Mouse (Mus musculus) neural tube, embryonic 11.5 days (tissue): ENCODE results near the gene Dnajc4. TPM values are rescaled to one million over a fixed set of nuclear protein-coding genes. Genes with fewer than 3 reads are reported as not detected.

ENCODE experiments used
- ATAC-seq: fragments of 200-750 bp; cut with Nextera tagmentation; 2 replicates; pipeline ENCODE4 v1.8.0; 2017; ENCODE audit warnings: moderate number of reproducible peaks, mild to moderate bottlenecking, moderate TSS enrichment, moderate library complexity; ENCODE audit not compliant: insufficient read depth, low FRiP score, low TSS enrichment
- DNase-seq: peaks from one replicate; pipeline ENCODE4 v3.0.0-alpha.2; 2015; ENCODE audit warnings: low spot score
- H3K27ac ChIP-seq: fragments of 300-500 bp; sonication (generic); 2 replicates; pipeline ENCODE4 v1.5.1; 2014; ENCODE audit warnings: low read depth, mild to moderate bottlenecking, low read length
- H3K27me3 ChIP-seq: fragments of 300-500 bp; sonication (generic); 2 replicates; pipeline ENCODE4 v1.6.1; 2014; ENCODE audit warnings: mild to moderate bottlenecking, low read length, mixed read lengths; ENCODE audit not compliant: control insufficient read depth, insufficient read depth
- H3K36me3 ChIP-seq: fragments of 300-500 bp; sonication (generic); 2 replicates; pipeline ENCODE4 v1.6.1; 2014; ENCODE audit warnings: mild to moderate bottlenecking, low read length, moderate library complexity, mixed read lengths; ENCODE audit not compliant: control insufficient read depth, insufficient read depth
- H3K4me1 ChIP-seq: fragments of 300-500 bp; sonication (generic); 2 replicates; pipeline ENCODE4 v1.6.1; 2014; ENCODE audit warnings: low read length, mixed read lengths; ENCODE audit not compliant: control insufficient read depth, insufficient read depth
- H3K4me2 ChIP-seq: fragments of 300-500 bp; sonication (generic); 2 replicates; pipeline ENCODE4 v1.6.1; 2014; ENCODE audit warnings: low read depth, mild to moderate bottlenecking, moderate library complexity
- H3K4me3 ChIP-seq: fragments of 300-500 bp; sonication (generic); 2 replicates; pipeline ENCODE4 v1.5.1; 2014; ENCODE audit warnings: low read depth, low read length
- H3K9ac ChIP-seq: fragments of 300-500 bp; sonication (generic); 2 replicates; pipeline ENCODE4 v1.6.1; 2014; ENCODE audit warnings: mild to moderate bottlenecking, low read length
- H3K9me3 ChIP-seq: fragments of 300-500 bp; sonication (generic); 2 replicates; pipeline ENCODE4 v1.6.1; 2016; ENCODE audit warnings: low read length; ENCODE audit not compliant: control insufficient read depth
- WGBS: fragments of 180-500 bp; shearing (Covaris S2); extraction: QIAGEN DNeasy Blood & Tissue Kit; methylation state at CpG from one replicate; pipeline ENCODE4 v1.1.7; 2014; 5-methylcytosine and 5-hydroxymethylcytosine counted together
- polyA plus RNA-seq: library from polyadenylated mRNA; unstranded; fragments of >200 nt; fragmentation: Nextera tagmentation; extraction: Ambion mirVana; gene quantifications from 2 replicates; pipeline ENCODE4 v1.2.1, GENCODE M21; 2014

Dnajc4 gene
- 16.2 and 17.3 TPM in 2 replicates for polyA plus RNA-seq

DNA sequence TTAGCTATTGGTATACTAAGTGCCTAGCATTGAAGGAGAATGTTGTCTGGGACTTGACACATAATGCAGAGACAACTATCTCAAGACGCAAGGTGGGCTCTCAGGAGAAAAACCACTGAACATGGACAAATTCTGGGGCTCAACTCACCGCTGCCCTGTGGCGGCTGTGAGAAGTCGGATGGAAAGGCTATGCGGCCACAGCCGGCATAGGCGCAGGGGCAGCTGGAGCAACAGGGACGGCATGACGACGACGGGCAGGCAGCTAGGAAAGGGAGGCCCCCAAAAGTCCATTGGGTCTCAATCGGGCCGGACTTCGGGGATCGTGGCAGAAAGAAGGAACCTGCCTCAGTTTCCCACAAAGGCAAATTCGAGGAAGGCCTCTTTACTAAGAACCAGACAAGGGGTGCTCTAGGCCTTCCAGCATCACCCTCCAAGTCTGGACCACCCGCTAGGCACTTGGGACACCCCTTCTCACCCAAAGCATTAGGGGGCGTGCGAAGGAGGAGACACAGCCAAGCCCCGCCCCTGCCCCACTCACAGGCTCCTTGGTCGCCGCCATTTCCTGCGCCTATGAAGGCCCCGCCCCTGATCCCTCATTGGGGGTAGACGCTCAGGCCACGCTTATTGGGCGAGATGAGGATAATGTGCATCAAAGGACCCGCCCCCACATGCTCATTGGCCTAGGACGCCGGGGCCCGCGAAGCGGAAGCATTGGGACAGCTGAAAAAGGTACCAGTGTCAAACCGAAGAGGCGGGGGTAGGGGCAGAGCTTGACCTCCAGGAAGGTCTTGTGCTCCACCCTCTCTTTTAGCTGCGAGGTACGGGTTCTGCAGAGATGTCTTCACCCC is at the start of gene Dnajc4:
TSS of gene Dnajc4 (minus strand) at position 562 of the 848 bp plus-strand sequence.
- WGBS, result 3% methylated on average over 37 of the region's 37 CpGs
- H3K36me3 ChIP-seq, result no peaks in the 10 kb centered on the region
- H3K9me3 ChIP-seq, result no peaks in the 10 kb centered on the region
- no peaks in the 10 kb centered on the region for H3K27me3 ChIP-seq
- peak within 1 kb of the TSS; percentile 71 for H3K4me2 ChIP-seq
- ATAC-seq, result peak; percentile 94
- peak within 1 kb of the TSS; percentile 46 for H3K4me3 ChIP-seq
- H3K4me1 ChIP-seq, result peaks cover 22% of the 10 kb centered on the region
- peak within 1 kb of the TSS; percentile 57 for H3K9ac ChIP-seq
- H3K27ac ChIP-seq, result peak within 1 kb of the TSS; percentile 42; the same call in 1 of the 2 replicates
- DNase-seq, result peak; percentile 97

GRCm38 (mm10) chr19:7041171-7041570 is 48.8 kb upstream of the Dnajc4 start:
- H3K27me3 ChIP-seq, result no peaks in the 10 kb centered on the region
- H3K4me1 ChIP-seq, result peaks cover 17% of the 10 kb centered on the region
- H3K9me3 ChIP-seq, result no peaks in the 10 kb centered on the region
- ATAC-seq (no peak), DNase-seq (no peak)
- H3K27ac ChIP-seq, result no peak overlapping the region
- no peak overlapping the region; the same call in 1 of the 2 replicates for H3K4me3 ChIP-seq
- H3K9ac ChIP-seq, result no peak overlapping the region; the same call in 1 of the 2 replicates
- no peak overlapping the region for H3K4me2 ChIP-seq
- peaks cover 2% of the 10 kb centered on the region; the same call in 1 of the 2 replicates for H3K36me3 ChIP-seq
- 98% methylated on average over 2 of the region's 2 CpGs for WGBS

DNA sequence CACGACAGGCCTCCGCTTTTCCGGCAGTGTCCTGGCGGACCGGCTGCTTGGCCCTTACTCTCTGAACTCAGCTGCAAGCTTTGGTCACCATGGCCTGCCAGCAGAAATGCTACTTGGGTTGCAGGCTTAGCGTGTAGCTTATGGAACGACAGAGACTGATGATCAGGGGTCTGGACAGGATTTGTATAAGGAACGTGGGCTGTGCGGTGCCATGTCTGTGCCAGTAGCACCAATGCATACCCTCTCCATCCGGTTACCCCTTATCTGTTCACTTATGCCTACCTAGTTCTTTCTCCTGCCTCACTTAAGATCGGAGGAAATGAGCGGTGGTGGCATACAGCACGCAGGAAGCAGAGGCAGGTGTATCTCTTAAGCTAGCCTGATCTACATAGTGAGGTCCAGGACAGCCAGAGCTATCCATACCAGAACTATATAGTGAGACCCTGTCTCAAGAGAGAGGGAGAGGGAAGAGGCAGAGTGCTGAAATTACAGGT is 48.3 kb upstream of the Dnajc4 start:
- Histone ChIP-seq H3K9me3 (no peaks in the 10 kb centered on the region), H3K36me3 (peaks cover 2% of the 10 kb centered on the region; the same call in 1 of the 2 replicates), H3K9ac (peak overlapping the region; percentile 80), H3K4me1 (peaks cover 17% of the 10 kb centered on the region), H3K27me3 (no peaks in the 10 kb centered on the region), H3K27ac (peak overlapping the region; percentile 89), H3K4me2 (peak overlapping the region; percentile 78), H3K4me3 (peak overlapping the region; percentile 47)
- DNase-seq (no peak), ATAC-seq (0 out of 2 replicates have a peak, but pooled peaks have one; percentile 1)
- WGBS, result 32% methylated on average over 13 of the region's 13 CpGs

DNA sequence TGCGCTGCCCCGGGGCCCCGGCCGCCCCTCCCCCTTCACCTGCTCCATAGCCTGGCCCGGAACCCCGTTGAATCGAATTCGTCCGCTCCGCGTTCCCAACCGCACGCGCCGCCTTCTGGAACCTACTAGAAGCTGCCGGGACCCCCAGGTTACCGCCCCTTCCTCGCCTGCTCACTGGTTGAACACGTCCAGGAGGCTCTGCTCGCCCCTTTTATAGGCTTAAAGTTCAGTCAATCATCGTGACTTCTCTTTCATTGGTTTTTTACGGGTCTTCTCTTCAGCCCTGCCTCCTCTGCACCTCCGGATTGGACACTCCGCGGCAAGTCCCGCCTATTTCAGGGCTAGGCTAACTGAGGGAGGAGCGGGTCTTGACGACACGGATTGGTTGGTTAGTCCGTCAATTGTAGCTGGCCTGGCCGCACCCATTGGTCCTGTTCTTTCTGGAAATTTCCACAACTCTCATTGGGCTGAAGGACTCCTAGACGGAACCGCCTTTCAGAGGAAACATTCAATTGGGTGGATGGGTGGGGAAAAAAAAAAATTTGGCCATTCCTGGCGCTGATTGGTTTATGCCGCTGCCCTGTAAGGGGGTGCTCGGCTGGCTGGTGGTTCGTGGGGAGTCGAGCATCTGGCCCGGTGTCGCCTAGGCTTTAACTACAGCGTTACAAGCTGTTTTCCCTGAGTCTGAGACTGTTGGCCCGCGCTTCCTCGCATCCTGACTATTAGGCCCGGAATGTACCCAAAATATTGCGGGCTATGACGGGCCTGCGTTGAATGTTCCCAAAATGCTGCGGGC is 47.7 kb upstream of the Dnajc4 start, which contains the start of gene Stip1:
TSS of gene Stip1 (minus strand) at position 127 of the 796 bp plus-strand sequence.
- peak within 1 kb of the TSS; percentile 91 for H3K4me2 ChIP-seq

GRCm38 (mm10) chr19:7039088-7039720 is 46.8 kb upstream of the Dnajc4 start:
- Histone ChIP-seq H3K4me1 (peaks cover 17% of the 10 kb centered on the region), H3K27ac (peak overlapping the region; percentile 87), H3K36me3 (peaks cover 6% of the 10 kb centered on the region), H3K9me3 (no peaks in the 10 kb centered on the region), H3K4me2 (peak overlapping the region; percentile 91), H3K4me3 (peak overlapping the region; percentile 89), H3K27me3 (no peaks in the 10 kb centered on the region), H3K9ac (peak overlapping the region; percentile 96)
- WGBS, result 2% methylated on average over 35 of the region's 35 CpGs
- DNase-seq, result peak; percentile 74
- ATAC-seq, result peak; percentile 13

More for the DNA sequence above, 47.7 kb upstream of the Dnajc4 start, which contains the start of gene Stip1:
- Histone ChIP-seq H3K4me1 (peaks cover 17% of the 10 kb centered on the region), H3K9me3 (no peaks in the 10 kb centered on the region), H3K27me3 (no peaks in the 10 kb centered on the region), H3K36me3 (peaks cover 6% of the 10 kb centered on the region), H3K4me3 (peak within 1 kb of the TSS; percentile 89), H3K27ac (peak within 1 kb of the TSS; percentile 89), H3K9ac (peak within 1 kb of the TSS; percentile 96)
- under 1% methylated on average over 49 of the region's 49 CpGs for WGBS
- peak; percentile 99 for ATAC-seq
- DNase-seq, result peak; percentile 98

GRCm38 (mm10) chr19:7034006-7034405 is 41.6 kb upstream of the Dnajc4 start:
- ATAC-seq (no peak), DNase-seq (no peak)
- no peak overlapping the region for H3K4me3 ChIP-seq
- H3K36me3 ChIP-seq, result peaks cover 34% of the 10 kb centered on the region
- peaks cover 10% of the 10 kb centered on the region for H3K4me1 ChIP-seq
- WGBS, result 91% methylated on average over 5 of the region's 5 CpGs
- H3K9me3 ChIP-seq, result no peaks in the 10 kb centered on the region
- H3K27ac ChIP-seq, result no peak overlapping the region
- no peak overlapping the region for H3K4me2 ChIP-seq
- no peaks in the 10 kb centered on the region for H3K27me3 ChIP-seq
- no peak overlapping the region for H3K9ac ChIP-seq

- WGBS, result 96% methylated on average over 5 of the region's 5 CpGs
- no peaks in the 10 kb centered on the region for H3K4me1 ChIP-seq
- H3K9me3 ChIP-seq, result no peaks in the 10 kb centered on the region
- DNase-seq (no peak), ATAC-seq (no peak)
- no peaks in the 10 kb centered on the region for H3K27me3 ChIP-seq
- no peak overlapping the region for H3K4me3 ChIP-seq
- no peak overlapping the region for H3K9ac ChIP-seq
- no peak overlapping the region for H3K4me2 ChIP-seq
- H3K36me3 ChIP-seq, result peaks cover 50% of the 10 kb centered on the region
- no peak overlapping the region for H3K27ac ChIP-seq
Measured at GRCm38 (mm10) chr19:7029531-7029930, 37.2 kb upstream of the Dnajc4 start.

- Histone ChIP-seq H3K4me1 (no peaks in the 10 kb centered on the region), H3K9ac (no peak overlapping the region), H3K36me3 (peaks cover 41% of the 10 kb centered on the region), H3K27ac (no peak overlapping the region), H3K4me2 (no peak overlapping the region), H3K9me3 (no peaks in the 10 kb centered on the region), H3K27me3 (no peaks in the 10 kb centered on the region), H3K4me3 (no peak overlapping the region)
- WGBS, result 51% methylated on average over 3 of the region's 3 CpGs
- DNase-seq (peak; percentile 53), ATAC-seq (no peak)
Measured at GRCm38 (mm10) chr19:7020224-7020641, 27.9 kb upstream of the Dnajc4 start.
